Mouse (Mus musculus) heart, postnatal 0 days (tissue): Measurements from ENCODE around the gene Ttll10. TPM values are rescaled to one million over a fixed set of nuclear protein-coding genes. Genes with fewer than 3 reads are reported as not detected.

ENCODE experiments used
- ATAC-seq: fragments of 200-750 bp; cut with Nextera tagmentation; 2 replicates; pipeline ENCODE4 v1.8.0; 2017; ENCODE audit warnings: low read depth, moderate number of reproducible peaks, moderate library complexity; ENCODE audit not compliant: insufficient read depth
- DNase-seq: peaks from one replicate; pipeline ENCODE4 v3.0.0-alpha.2; 2016; ENCODE audit warnings: low spot score
- H3K27ac ChIP-seq: fragments of 300-500 bp; sonication (generic); 2 replicates; pipeline ENCODE4 v1.5.1; 2014; ENCODE audit warnings: low read depth, mild to moderate bottlenecking
- H3K27me3 ChIP-seq: fragments of 300-500 bp; sonication (generic); 2 replicates; pipeline ENCODE4 v1.6.1; 2014; ENCODE audit warnings: low read length, mixed read lengths; ENCODE audit not compliant: control insufficient read depth, insufficient read depth
- H3K36me3 ChIP-seq: fragments of 300-500 bp; sonication (generic); replicated peaks from 2 replicates; pipeline ENCODE4 v1.6.1; 2014; ENCODE audit warnings: low read length, mixed read lengths; ENCODE audit not compliant: control insufficient read depth, insufficient read depth
- H3K4me1 ChIP-seq: fragments of 300-500 bp; sonication (generic); 2 replicates; pipeline ENCODE4 v1.6.1; 2014; ENCODE audit warnings: antibody characterized with exemption; ENCODE audit not compliant: control insufficient read depth, insufficient read depth
- H3K4me2 ChIP-seq: fragments of 300-500 bp; sonication (generic); 2 replicates; pipeline ENCODE4 v1.6.1; 2014; ENCODE audit warnings: low read depth, mild to moderate bottlenecking, low read length, moderate library complexity
- H3K4me3 ChIP-seq: fragments of 300-500 bp; sonication (generic); 2 replicates; pipeline ENCODE4 v1.5.1; 2014; ENCODE audit warnings: low read depth, low read length
- H3K9ac ChIP-seq: fragments of 300-500 bp; sonication (generic); replicated peaks from 2 replicates; pipeline ENCODE4 v1.6.1; 2014; ENCODE audit warnings: low read depth, low read length, mixed read lengths
- H3K9me3 ChIP-seq: fragments of 300-500 bp; sonication (generic); replicated peaks from 2 replicates; pipeline ENCODE4 v1.6.1; 2016; ENCODE audit warnings: low read length; ENCODE audit not compliant: control insufficient read depth
- CTCF ChIP-seq: IDR thresholded peaks from 2 replicates; pipeline ENCODE4 v1.5.1; 2016; ENCODE audit warnings: antibody characterized with exemption, control low read depth, low read depth
- EP300 ChIP-seq: IDR thresholded peaks from 2 replicates; pipeline ENCODE4 v1.6.1; 2016; ENCODE audit warnings: antibody characterized with exemption, low read depth
- WGBS: fragments of 180-500 bp; shearing (Covaris S2); extraction: QIAGEN DNeasy Blood & Tissue Kit; methylation state at CpG from one replicate; pipeline ENCODE4 v1.1.7; 2014; 5-methylcytosine and 5-hydroxymethylcytosine counted together
- polyA plus RNA-seq: library from polyadenylated mRNA; unstranded; fragments of >200 nt; fragmentation: Nextera tagmentation; extraction: Ambion mirVana; gene quantifications from 2 replicates; pipeline ENCODE4 v1.2.1, GENCODE M21; 2015
- total RNA-seq: library from RNA; depleted of rRNA; stranded (reverse); fragments of >200 nt; gene quantifications from 2 replicates; pipeline ENCODE4 v1.2.3, GENCODE M21; 2014; ENCODE audit warnings: low replicate concordance

The Ttll10 gene
- total and polyA plus RNA-seq, 2 experiments from 2014 or later, result not detected

DNA sequence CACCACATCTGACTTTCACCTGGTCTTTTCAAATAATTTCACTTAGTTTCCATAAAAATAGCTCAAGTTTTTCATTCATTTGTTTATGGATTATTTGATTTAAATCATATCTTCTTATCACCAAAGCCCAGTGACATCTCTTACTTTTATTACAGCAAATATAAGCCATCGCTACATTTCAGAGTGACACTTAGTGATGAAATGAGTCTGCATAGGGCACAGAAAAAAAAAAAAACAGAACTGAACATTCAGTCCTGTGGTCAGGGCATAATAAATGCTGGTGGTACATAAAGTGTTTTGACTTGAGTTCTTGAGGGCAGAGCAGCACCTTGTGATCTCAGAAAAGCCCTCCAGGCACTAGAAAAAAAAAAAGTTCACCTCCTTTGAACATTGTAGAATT, 37.0 kb upstream of the Ttll10 start:
- no peak overlapping the region for H3K4me3 ChIP-seq
- no peak for TF ChIP-seq CTCF
- no peaks in the 10 kb centered on the region for H3K9me3 ChIP-seq
- H3K27me3 ChIP-seq, result no peaks in the 10 kb centered on the region
- no peak for ATAC-seq
- no peaks in the 10 kb centered on the region for H3K36me3 ChIP-seq
- DNase-seq, result no peak
- no peaks in the 10 kb centered on the region for H3K4me1 ChIP-seq
- no peak overlapping the region for H3K9ac ChIP-seq
- no peak overlapping the region for H3K4me2 ChIP-seq
- H3K27ac ChIP-seq, result no peak overlapping the region
- 81% methylated on average over 1 of the region's 1 CpGs for WGBS

DNA sequence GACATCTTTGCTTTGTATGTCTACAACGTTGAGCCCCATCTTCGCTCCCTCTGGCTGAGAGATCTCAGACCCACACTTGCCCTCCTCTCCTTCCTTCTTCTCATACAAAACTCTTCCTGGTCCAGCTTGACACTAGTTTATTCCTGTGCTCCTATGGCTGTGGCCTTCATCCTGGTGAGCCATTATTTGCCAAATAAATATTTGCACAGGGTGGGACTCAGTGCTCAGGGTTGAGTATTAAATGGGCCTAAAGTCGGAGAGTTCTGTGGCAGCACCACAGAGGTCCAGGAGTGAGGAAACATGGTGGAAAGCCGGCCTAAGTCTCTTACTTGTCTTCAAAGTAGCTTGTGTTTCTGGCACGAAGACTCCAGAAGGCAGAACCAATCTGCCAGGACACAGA, 34.5 kb upstream of the Ttll10 start:
- H3K4me1 ChIP-seq, result no peaks in the 10 kb centered on the region
- H3K27ac ChIP-seq, result no peak overlapping the region
- H3K9ac ChIP-seq, result no peak overlapping the region
- H3K4me3 ChIP-seq, result no peak overlapping the region
- no peaks in the 10 kb centered on the region for H3K27me3 ChIP-seq
- 80% methylated on average over 5 of the region's 5 CpGs for WGBS
- H3K4me2 ChIP-seq, result no peak overlapping the region
- H3K36me3 ChIP-seq, result no peaks in the 10 kb centered on the region
- ATAC-seq (no peak), DNase-seq (no peak)
- no peak for TF ChIP-seq CTCF
- no peak for TF ChIP-seq EP300
- H3K9me3 ChIP-seq, result no peaks in the 10 kb centered on the region

DNA sequence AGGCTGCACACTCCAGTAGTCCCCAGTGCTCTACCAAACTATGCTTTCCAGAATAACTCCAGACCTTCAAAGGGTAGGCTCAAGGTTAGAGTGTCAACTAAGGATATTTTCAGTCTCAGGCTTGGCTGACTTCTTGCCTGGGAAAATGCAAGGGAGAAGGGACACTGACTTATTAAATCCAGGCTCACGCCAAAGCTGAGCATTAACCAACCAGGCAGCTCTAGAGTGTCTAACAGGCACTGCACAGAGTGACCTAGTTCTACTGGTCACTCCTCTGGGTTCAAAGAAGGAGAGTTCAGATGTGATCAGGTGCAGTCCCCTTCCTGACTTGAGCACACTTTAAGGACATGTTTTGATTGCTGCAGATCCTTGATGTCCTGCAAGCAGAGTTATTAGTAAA, 33.6 kb upstream of the Ttll10 start:
- Histone ChIP-seq H3K4me1 (no peaks in the 10 kb centered on the region), H3K27me3 (no peaks in the 10 kb centered on the region), H3K9ac (no peak overlapping the region), H3K4me3 (no peak overlapping the region), H3K36me3 (no peaks in the 10 kb centered on the region), H3K4me2 (no peak overlapping the region), H3K9me3 (no peaks in the 10 kb centered on the region), H3K27ac (no peak overlapping the region)
- WGBS, result 52% methylated on average over 1 of the region's 1 CpGs
- ATAC-seq, result no peak
- TF ChIP-seq EP300, result no peak
- TF ChIP-seq CTCF, result no peak
- no peak for DNase-seq

DNA sequence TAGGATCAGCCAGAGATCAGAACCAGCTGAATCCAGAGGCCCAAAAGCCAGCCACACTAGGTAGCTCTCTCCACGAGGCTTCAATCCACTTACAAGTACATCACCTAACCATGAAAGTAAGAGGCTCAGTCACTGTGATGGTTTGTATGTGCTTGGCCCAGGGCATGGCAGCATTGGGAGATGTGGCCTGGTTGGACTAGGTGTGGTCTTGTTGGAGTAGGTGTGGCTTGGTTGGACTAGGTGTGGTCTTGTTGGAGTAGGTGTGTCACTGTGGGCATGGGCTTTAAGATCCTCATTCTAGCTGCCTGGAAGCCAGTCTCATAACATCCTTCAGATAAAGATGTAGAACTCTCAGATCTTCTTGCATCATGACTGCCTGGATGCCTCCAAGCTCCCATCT, 32.0 kb upstream of the Ttll10 start:
- no peak overlapping the region for H3K4me2 ChIP-seq
- 47% methylated on average over 1 of the region's 1 CpGs for WGBS

DNA sequence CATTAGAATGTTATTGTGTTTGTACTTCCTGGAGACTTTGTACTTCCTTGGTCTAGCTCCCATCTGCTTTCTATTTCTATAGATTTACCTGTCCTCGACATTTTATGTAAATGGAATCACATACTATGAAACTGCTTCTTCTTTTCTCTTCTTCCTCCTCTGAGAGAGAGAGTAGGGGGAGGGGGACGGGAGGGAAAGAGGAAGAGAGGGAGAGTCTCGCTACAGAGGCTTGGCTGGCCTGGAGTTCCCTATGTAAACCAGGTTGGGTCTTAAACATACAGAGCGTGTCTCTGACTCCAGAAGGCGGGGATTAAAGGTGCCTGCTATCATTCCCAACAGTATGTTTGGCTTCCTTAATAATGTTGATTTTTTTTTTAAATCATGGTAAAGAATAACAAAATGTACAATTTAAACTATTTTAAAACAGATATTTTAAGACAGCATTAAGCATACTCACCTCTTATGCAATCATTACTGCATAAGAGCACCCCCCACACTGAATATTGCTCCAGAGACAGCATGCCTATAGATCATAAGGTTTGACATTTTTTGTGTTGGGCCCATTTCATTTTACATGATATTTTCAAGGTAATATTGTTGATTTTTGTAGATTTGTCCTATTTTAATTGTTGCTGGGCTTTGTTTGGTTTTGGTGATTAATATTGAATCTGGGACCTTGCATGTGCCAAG, 28.3 kb upstream of the Ttll10 start:
- Histone ChIP-seq H3K9me3 (no peaks in the 10 kb centered on the region), H3K4me2 (no peak overlapping the region), H3K27me3 (no peaks in the 10 kb centered on the region), H3K4me1 (0 out of 2 replicates have a peak, but pooled peaks cover 3% of the 10 kb centered on the region), H3K36me3 (no peaks in the 10 kb centered on the region), H3K4me3 (no peak overlapping the region), H3K9ac (no peak overlapping the region), H3K27ac (no peak overlapping the region)
- no peak for ATAC-seq
- DNase-seq, result no peak
- 39% methylated on average over 5 of the region's 5 CpGs for WGBS
- TF ChIP-seq EP300 (no peak), CTCF (no peak)

More for the DNA sequence above, 32.0 kb upstream of the Ttll10 start:
- Histone ChIP-seq H3K36me3 (no peaks in the 10 kb centered on the region), H3K27ac (no peak overlapping the region), H3K27me3 (no peaks in the 10 kb centered on the region), H3K4me1 (no peaks in the 10 kb centered on the region), H3K9ac (no peak overlapping the region), H3K9me3 (no peaks in the 10 kb centered on the region), H3K4me3 (no peak overlapping the region)
- DNase-seq, result no peak
- no peak for TF ChIP-seq EP300
- no peak for TF ChIP-seq CTCF
- no peak for ATAC-seq

DNA sequence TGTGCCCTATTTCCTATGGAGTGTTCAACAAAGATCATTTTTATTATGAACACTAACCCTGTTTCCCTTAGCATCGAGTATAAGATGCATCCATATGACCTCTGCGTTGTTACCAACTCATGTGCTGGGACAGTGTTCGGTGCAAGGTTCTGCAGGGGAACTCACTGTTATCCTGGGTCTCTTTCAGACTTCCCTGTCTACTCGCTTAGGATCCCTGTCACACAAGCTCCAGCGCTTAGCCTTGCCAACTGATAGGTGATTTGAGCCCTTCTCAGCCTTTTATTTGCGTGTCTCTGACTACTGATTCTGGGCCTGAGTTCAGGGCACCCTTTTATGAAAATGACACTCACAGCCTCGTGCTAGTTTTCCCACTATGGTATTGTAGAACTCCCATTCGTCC, 26.0 kb upstream of the Ttll10 start:
- TF ChIP-seq EP300, result no peak
- no peak for TF ChIP-seq CTCF
- Histone ChIP-seq H3K27me3 (no peaks in the 10 kb centered on the region), H3K4me3 (no peak overlapping the region), H3K36me3 (no peaks in the 10 kb centered on the region), H3K4me2 (no peak overlapping the region), H3K9me3 (no peaks in the 10 kb centered on the region), H3K9ac (no peak overlapping the region), H3K4me1 (0 out of 2 replicates have a peak, but pooled peaks cover 3% of the 10 kb centered on the region), H3K27ac (no peak overlapping the region)
- no peak for ATAC-seq
- no peak for DNase-seq
- WGBS, result 81% methylated on average over 8 of the region's 8 CpGs
